Mouse (Mus musculus): Measurements from ENCODE around the gene 1700007K13Rik. TPM values are rescaled to one million over a fixed set of nuclear protein-coding genes. Genes with fewer than 3 reads are reported as not detected.

1700007K13Rik gene
- polyA plus RNA-seq, 1 experiment: 0.35 TPM

DNA sequence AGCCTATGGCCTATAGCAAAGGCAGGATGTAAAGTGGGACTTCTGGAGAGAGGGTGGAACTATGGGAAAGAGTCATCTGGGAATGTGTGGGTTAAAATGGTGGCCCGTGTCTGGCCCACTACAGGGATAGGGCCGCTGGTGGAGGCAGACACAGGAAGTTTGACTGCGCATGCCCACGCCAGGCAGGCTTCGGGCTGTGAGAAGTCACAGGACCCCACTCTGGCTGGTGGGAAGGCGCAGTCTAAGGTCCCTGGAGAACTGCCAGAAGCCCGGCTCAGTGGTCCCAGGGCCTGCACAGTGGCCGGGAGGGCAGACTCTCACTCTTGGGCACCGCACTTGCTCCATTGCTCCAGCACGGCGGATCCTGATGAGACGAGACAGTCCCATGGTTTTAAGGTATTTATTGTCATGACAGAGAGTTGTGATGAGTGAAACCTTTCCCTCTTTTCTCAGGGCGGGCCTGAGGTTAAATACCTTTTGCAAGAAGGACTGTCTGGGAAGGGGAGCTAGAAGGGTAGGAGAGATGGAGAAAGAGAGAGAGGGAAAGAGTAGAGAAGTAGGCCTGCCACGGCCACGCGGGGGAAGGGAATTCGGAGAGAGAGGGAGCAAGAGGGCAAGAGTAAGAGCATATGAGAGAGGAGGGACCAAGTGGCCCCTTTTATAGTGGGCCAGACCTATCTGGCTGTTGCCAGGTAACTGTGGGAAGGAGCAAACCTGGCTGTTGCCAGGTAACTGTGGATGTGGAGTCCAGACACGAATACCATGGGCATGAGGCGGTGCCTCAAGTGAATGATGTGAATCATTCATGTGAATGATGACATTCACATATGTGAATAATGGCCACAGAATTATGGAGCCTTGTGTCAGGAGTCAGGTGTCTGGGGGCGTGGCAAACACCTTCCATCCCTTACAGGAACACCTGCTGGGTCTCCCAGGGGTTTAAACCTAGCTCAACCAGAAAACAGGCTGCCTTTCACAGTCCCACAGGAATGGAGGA, 13.4 kb upstream of the 1700007K13Rik start:
- no peak for TF ChIP-seq GATA1 (IDR thresholded peaks at IDR 0.05; ENCODE audit: low read length)

DNA sequence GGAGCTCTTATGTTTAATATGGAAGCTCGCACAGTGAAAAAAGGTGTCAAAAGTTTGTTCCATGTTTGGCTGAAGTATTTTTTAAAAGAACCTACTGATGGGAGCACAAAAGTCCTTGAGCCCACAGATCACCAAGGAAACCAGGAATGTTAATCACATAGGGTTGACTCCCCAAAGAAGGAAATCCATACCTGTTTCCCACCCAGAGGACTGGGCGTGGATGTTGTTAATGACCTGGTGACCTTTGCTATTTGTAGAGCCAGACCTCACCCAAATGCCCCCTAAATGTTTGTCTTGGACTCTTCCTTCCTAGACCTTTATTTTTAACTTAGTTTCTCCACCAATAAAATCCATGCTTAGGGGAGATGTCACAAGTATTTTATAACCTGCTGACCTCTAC, 4.5 kb upstream of the 1700007K13Rik start:
- no peak for TF ChIP-seq GATA1 (IDR thresholded peaks at IDR 0.05; ENCODE audit: low read length)

GRCm38 (mm10) chr2:28469461-28469860, 3.3 kb upstream of the 1700007K13Rik start:
- TF ChIP-seq GATA1 (IDR thresholded peaks at IDR 0.05; ENCODE audit: low read length): no peak

DNA sequence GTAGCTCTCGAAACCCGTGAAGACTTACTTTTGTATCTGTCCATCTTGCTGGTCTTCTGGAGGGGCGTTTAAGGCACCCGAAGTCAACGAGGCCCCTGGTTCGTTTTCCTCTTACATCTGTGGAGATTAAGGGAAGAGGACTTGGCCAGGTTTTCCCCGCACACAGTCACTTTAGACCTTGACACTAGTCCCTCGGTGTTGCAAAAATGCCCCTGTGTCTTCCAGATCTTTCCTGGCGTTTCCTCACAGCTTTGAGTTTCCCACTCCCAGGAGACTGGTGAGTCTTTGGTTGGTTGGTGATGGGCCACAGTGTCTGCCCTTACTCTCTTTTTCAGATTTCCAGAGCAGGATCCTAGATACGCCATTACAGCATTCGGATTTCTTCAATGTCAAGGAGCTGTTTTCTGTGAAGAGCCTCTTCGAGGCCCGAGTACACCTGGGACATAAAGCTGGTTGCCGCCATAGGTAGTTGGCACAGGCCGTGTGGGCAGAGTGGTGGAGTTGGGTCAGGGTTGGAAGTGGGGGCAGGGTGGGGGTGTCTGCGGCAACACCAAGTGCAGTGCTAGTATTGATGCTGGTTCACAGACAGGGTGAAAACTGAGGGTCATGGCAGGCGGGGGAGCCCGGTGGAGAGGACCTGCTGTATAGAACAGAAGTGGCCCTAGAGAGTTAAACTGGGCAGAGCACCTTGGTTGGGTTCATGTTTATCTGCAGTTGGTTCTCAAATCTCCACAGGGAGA, 2.5 kb upstream of the 1700007K13Rik start:
- TF ChIP-seq GATA1 (IDR thresholded peaks at IDR 0.05; ENCODE audit: low read length): no peak

- TF ChIP-seq GATA1 (IDR thresholded peaks at IDR 0.05; ENCODE audit: low read length): no peak
These were observed 1.8 kb upstream of the 1700007K13Rik start, which contains the start of gene Mrps2 for GRCm38 (mm10) chr2:28467860-28468485. Gene Mrps2, plus strand, starts transcription at chr2:28468066.

DNA sequence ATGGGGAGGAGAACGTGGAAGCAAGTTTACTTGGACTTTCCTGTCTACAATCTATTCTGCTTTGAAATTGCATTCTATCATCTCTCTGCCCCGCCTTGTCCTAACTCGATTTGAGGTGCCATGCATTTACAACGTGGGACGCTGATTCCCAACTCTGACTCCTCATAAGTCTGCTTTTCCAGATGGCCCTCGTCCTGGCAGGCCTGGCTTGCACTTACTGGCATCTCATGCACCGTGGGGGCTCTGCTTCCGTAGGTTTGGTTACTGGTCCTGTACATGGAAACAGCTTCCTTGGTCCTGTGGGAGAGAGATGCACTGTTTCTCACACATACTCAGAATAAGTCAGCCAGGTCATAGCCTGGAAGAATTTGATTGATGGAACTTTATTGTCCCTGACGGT, 1.2 kb downstream of the 1700007K13Rik start:
- TF ChIP-seq GATA1 (IDR thresholded peaks at IDR 0.05; ENCODE audit: low read length): no peak

- no peak for TF ChIP-seq GATA1 (IDR thresholded peaks at IDR 0.05; ENCODE audit: low read length)
These were observed 2.2 kb downstream of the 1700007K13Rik start for GRCm38 (mm10) chr2:28463919-28464318.

GRCm38 (mm10) chr2:28456616-28457015, 9.5 kb downstream of the 1700007K13Rik start:
- TF ChIP-seq GATA1 (IDR thresholded peaks at IDR 0.05; ENCODE audit: low read length): no peak

GRCm38 (mm10) chr2:28453539-28453938, 12.6 kb downstream of the 1700007K13Rik start:
- no peak for TF ChIP-seq GATA1 (IDR thresholded peaks at IDR 0.05; ENCODE audit: low read length)

GRCm38 (mm10) chr2:28451663-28452062, 14.5 kb downstream of the 1700007K13Rik start:
- TF ChIP-seq GATA1 (IDR thresholded peaks at IDR 0.05; ENCODE audit: low read length): no peak

GRCm38 (mm10) chr2:28447315-28447670, 18.8 kb downstream of the 1700007K13Rik start:
- TF ChIP-seq GATA1 (IDR thresholded peaks at IDR 0.05; ENCODE audit: low read length): no peak

- no peak for TF ChIP-seq GATA1 (IDR thresholded peaks at IDR 0.05; ENCODE audit: low read length)
These were observed 19.4 kb downstream of the 1700007K13Rik start, which contains the start of gene Ppp1r26 for GRCm38 (mm10) chr2:28446515-28447314. Gene Ppp1r26, plus strand, starts transcription at chr2:28446800.

DNA sequence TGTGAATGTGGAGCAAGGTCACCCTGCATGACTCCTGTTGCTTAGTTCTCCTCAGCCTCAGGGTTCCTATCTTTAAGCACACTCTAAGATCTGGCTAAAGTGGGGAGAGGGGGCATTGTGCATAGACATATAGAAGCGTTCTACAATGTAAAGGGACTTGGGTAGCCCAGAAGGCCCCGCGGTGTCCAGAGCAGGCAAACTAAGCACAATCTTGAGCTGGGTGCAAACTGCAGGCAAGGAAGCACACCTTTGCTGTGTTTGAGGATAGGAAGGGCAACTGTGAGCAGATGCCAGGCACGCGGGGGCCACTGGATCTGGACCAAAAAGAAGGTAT, 20.0 kb downstream of the 1700007K13Rik start:
- TF ChIP-seq GATA1 (IDR thresholded peaks at IDR 0.05; ENCODE audit: low read length): no peak

GRCm38 (mm10) chr2:28445082-28445481, 21.1 kb downstream of the 1700007K13Rik start:
- no peak for TF ChIP-seq GATA1 (IDR thresholded peaks at IDR 0.05; ENCODE audit: low read length)

- no peak for TF ChIP-seq GATA1 (IDR thresholded peaks at IDR 0.05; ENCODE audit: low read length)
These were observed 25.3 kb downstream of the 1700007K13Rik start for GRCm38 (mm10) chr2:28440842-28441241.

All from G1E-ER4 (cell line).